Mouse (Mus musculus): Measurements from ENCODE around the gene Opn5.

- no peak for TF ChIP-seq CTCF (IDR thresholded peaks at IDR 0.05; ENCODE audit: extremely low read depth, insufficient read length, insufficient replicate concordance, low read depth, low read length)
- no peak for TF ChIP-seq POLR2A (IDR thresholded peaks at IDR 0.05; ENCODE audit: low read depth, low read length)
Measured at GRCm38 (mm10) chr17:42583029-42583331, 28.2 kb downstream of the Opn5 start.
